Mouse (Mus musculus) myocyte (in vitro differentiated cells): ENCODE measurements at regions not wholly inside any gene's neighbourhood (a gene's known extent, or its start where the extent isn't known, plus 50 kb on each side); places are given as distances from the start of the nearest gene placed in this dataset.

ENCODE experiments used
- CEBPB ChIP-seq: IDR thresholded peaks from 2 replicates; pipeline ENCODE4 v1.6.1; 2011; ENCODE audit warnings: mild to moderate bottlenecking, moderate library complexity; ENCODE audit not compliant: poor library complexity, insufficient read depth, severe bottlenecking
- E2F4 ChIP-seq: IDR thresholded peaks from one replicate; pipeline ENCODE4 v1.6.1; 2011; ENCODE audit warnings: mild to moderate bottlenecking, control low read depth, moderate library complexity; ENCODE audit not compliant: insufficient read depth
- MAX ChIP-seq: IDR thresholded peaks from one replicate; pipeline ENCODE4 v1.6.1; 2011; ENCODE audit warnings: low read depth, mild to moderate bottlenecking, control low read depth
- MYOG ChIP-seq, 3 experiments: IDR thresholded peaks; one replicate each; pipeline ENCODE4 v1.6.1; 2011; ENCODE audit warnings: control low read depth in 2 of 3, low read depth in 2 of 3, mild to moderate bottlenecking in 2 of 3; ENCODE audit not compliant: insufficient read length in 2 of 3, control insufficient read depth in 1 of 3, insufficient read depth in 1 of 3
- POLR2A ChIP-seq: IDR thresholded peaks from one replicate; pipeline ENCODE4 v1.6.1; 2011; ENCODE audit warnings: low read depth, mild to moderate bottlenecking, control low read depth, moderate library complexity; ENCODE audit not compliant: insufficient read length
- POLR2AphosphoS2 ChIP-seq: IDR thresholded peaks from one replicate; pipeline ENCODE4 v1.6.1; 2011; ENCODE audit warnings: low read depth, control low read depth; ENCODE audit not compliant: insufficient read length
- REST ChIP-seq: IDR thresholded peaks from one replicate; pipeline ENCODE4 v1.6.1; 2011; ENCODE audit warnings: mild to moderate bottlenecking, control low read depth, moderate library complexity; ENCODE audit not compliant: insufficient read depth, insufficient read length
- SRF ChIP-seq: IDR thresholded peaks from one replicate; pipeline ENCODE4 v1.6.1; 2011; ENCODE audit warnings: low read depth; ENCODE audit not compliant: control insufficient read depth, insufficient read length
- TCF12 ChIP-seq: IDR thresholded peaks from one replicate; pipeline ENCODE4 v1.6.1; 2011; ENCODE audit warnings: mild to moderate bottlenecking, control low read depth; ENCODE audit not compliant: poor library complexity, insufficient read depth, severe bottlenecking
- TCF3 ChIP-seq: IDR thresholded peaks from one replicate; pipeline ENCODE4 v1.6.1; 2011; ENCODE audit warnings: low read depth, control low read depth; ENCODE audit not compliant: insufficient read length
- USF1 ChIP-seq: IDR thresholded peaks from one replicate; pipeline ENCODE4 v1.6.1; 2011; ENCODE audit warnings: low read depth, mild to moderate bottlenecking, control low read depth, moderate library complexity

- no peak for TF ChIP-seq POLR2A
- no peak for TF ChIP-seq E2F4
- TF ChIP-seq TCF12, result no peak
- no peak for TF ChIP-seq POLR2AphosphoS2
- no peak for TF ChIP-seq USF1
- TF ChIP-seq MAX, result peak; percentile 12
- TF ChIP-seq CEBPB, result peak; percentile 92
- TF ChIP-seq TCF3, result no peak
- TF ChIP-seq SRF, result no peak
- TF ChIP-seq MYOG (IDR thresholded peaks at IDR 0.05; ENCODE audit: control insufficient read depth in 1 of 3, insufficient read depth in 1 of 3, insufficient read length in 2 of 3, low read depth in 2 of 3), result no peak
- no peak for TF ChIP-seq REST
Observed at GRCm38 (mm10) chr4:33587666-33588065, 277.6 kb downstream of the Rngtt start.
